Mouse (Mus musculus) embryonic facial prominence, embryonic 14.5 days (tissue): ENCODE results near the gene Gm20388. TPM values are rescaled to one million over a fixed set of nuclear protein-coding genes. Genes with fewer than 3 reads are reported as not detected.

ENCODE experiments used
- ATAC-seq: fragments of 200-750 bp; cut with Nextera tagmentation; 2 replicates; pipeline ENCODE4 v1.8.0; 2017; ENCODE audit warnings: low read depth, moderate number of reproducible peaks, moderate TSS enrichment
- DNase-seq: peaks from one replicate; pipeline ENCODE4 v3.0.0-alpha.2; 2015; ENCODE audit warnings: low spot score
- H3K27ac ChIP-seq: fragments of 300-500 bp; sonication (generic); replicated peaks from 2 replicates; pipeline ENCODE4 v1.5.1; 2014; ENCODE audit warnings: low read depth, mild to moderate bottlenecking, low read length, moderate library complexity
- H3K27me3 ChIP-seq: fragments of 300-500 bp; sonication (generic); replicated peaks from 2 replicates; pipeline ENCODE4 v1.6.1; 2014; ENCODE audit warnings: low read length; ENCODE audit not compliant: control insufficient read depth, insufficient read depth
- H3K36me3 ChIP-seq: fragments of 300-500 bp; sonication (generic); 2 replicates; pipeline ENCODE4 v1.6.1; 2014; ENCODE audit warnings: low read length, mixed read lengths; ENCODE audit not compliant: control insufficient read depth, insufficient read depth
- H3K4me1 ChIP-seq: fragments of 300-500 bp; sonication (generic); 2 replicates; pipeline ENCODE4 v1.6.1; 2014; ENCODE audit warnings: antibody characterized with exemption, low read length; ENCODE audit not compliant: control insufficient read depth, insufficient read depth
- H3K4me2 ChIP-seq: fragments of 300-500 bp; sonication (generic); 2 replicates; pipeline ENCODE4 v1.6.1; 2014; ENCODE audit warnings: low read depth, mild to moderate bottlenecking, low read length, moderate library complexity, mixed read lengths
- H3K4me3 ChIP-seq: fragments of 300-500 bp; sonication (generic); 2 replicates; pipeline ENCODE4 v1.5.1; 2014; ENCODE audit warnings: low read depth, mild to moderate bottlenecking, low read length
- H3K9ac ChIP-seq: fragments of 300-500 bp; sonication (generic); 2 replicates; pipeline ENCODE4 v1.6.1; 2014; ENCODE audit warnings: low read depth, mild to moderate bottlenecking, low read length, moderate library complexity, mixed read lengths
- H3K9me3 ChIP-seq: fragments of 300-500 bp; sonication (generic); 2 replicates; pipeline ENCODE4 v1.6.1; 2016; ENCODE audit warnings: low read length; ENCODE audit not compliant: control insufficient read depth
- WGBS: fragments of 180-500 bp; shearing (Covaris S2); extraction: QIAGEN DNeasy Blood & Tissue Kit; methylation state at CpG from one replicate; pipeline ENCODE4 v1.1.7; 2014; 5-methylcytosine and 5-hydroxymethylcytosine counted together
- polyA plus RNA-seq: library from polyadenylated mRNA; unstranded; fragments of >200 nt; fragmentation: Nextera tagmentation; extraction: Ambion mirVana; gene quantifications from 2 replicates; pipeline ENCODE4 v1.2.1, GENCODE M21; 2014

Gene Gm20388
- polyA plus RNA-seq, 1 experiment from 2014 or later = not detected

DNA sequence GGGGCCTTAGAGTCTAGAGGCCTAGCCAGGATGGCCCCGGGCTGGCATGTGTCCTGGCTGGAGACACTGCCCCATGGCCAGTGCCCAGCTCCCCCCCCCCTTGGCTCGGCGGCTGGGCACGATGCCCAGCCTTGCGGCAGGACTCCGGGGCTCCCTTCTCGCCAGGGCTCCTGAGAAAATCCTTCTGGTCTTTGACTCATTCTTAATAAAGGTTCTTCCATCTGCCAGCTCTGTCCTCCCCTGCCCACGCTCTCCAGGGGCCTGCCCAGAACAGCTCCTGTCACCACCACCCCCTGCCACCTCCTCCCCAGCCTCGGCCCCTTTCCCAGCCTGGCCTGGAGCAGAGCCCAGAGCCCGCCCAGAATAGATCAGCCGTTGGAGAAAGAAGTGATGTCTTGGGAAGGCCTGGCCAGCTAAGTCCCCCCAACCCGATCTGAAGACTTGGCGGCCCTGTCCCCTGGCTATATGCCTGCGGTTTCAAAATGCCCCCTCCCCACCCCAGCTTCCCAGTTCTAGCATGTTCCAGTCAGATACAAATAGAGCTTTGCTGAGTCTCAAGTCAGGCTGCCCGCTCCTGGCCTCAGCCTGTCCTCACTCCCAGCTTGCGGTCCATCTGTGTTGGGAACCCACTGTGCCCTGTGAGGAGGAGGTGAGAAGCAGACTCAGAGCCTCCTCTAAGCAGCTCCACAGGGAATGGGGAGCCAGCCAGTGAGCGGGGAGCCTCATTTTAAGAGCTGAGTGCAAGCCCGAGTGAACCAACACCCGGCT, 472.0 kb downstream of the Gm20388 start:
- H3K27ac ChIP-seq = peak overlapping the region; percentile 62
- WGBS = 49% methylated on average over 12 of the region's 19 CpGs
- no peaks in the 10 kb centered on the region for H3K36me3 ChIP-seq
- H3K4me3 ChIP-seq = no peak overlapping the region
- H3K9me3 ChIP-seq = no peaks in the 10 kb centered on the region
- no peak overlapping the region for H3K4me2 ChIP-seq
- 0 out of 2 replicates have a peak overlapping the region, but pooled peaks have one; percentile 28 for H3K9ac ChIP-seq
- DNase-seq (peak; percentile 86), ATAC-seq (peak; percentile 74)
- peaks cover 41% of the 10 kb centered on the region for H3K4me1 ChIP-seq
- H3K27me3 ChIP-seq = no peaks in the 10 kb centered on the region

DNA sequence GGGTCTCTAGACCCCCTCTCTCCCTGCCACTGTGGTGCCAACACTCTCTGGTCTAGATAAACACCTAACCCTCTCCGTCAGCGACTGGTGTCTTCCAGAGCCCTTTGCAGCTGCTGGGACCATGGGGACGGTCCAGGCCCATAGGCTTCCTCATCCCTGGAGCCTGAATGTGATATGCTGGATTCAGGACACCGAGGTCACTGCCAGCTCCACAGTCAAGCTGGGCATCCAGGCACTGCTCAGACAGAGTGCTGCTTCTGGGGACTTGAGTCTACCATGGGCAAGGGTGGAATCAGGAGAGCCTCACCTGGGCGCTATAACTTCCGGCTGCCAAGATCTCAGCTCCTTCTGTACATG, 472.5 kb downstream of the Gm20388 start:
- ATAC-seq (no peak), DNase-seq (no peak)
- no peaks in the 10 kb centered on the region for H3K36me3 ChIP-seq
- WGBS = 69% methylated on average over 6 of the region's 6 CpGs
- no peak overlapping the region for H3K4me2 ChIP-seq
- no peaks in the 10 kb centered on the region for H3K9me3 ChIP-seq
- H3K4me1 ChIP-seq = peaks cover 35% of the 10 kb centered on the region
- peak overlapping the region; percentile 28; the same call in 1 of the 2 replicates for H3K9ac ChIP-seq
- H3K27ac ChIP-seq = peak overlapping the region; percentile 62
- no peaks in the 10 kb centered on the region for H3K27me3 ChIP-seq
- no peak overlapping the region for H3K4me3 ChIP-seq

DNA sequence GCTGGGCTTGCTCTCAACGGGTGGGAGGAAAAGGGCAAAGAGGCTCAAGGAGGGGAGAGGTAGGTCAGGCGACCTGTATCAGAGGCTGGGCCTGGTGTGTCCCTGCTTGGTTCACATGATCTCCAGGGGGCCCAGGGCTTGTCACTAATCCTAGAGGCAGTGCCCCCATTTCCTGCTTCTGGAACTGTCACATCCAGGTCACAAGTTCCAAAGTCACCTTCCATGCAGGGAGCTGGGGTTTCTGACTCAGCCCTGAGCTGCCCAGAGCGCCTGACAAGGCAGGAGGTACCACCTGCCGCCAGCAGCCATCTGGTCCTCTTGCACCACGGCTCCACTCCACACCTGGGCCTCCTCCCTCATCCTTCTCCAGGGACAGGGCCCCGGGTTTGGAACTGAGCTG, 473.1 kb downstream of the Gm20388 start:
- H3K27ac ChIP-seq = peak overlapping the region; percentile 62
- DNase-seq = no peak
- ATAC-seq = no peak
- 57% methylated on average over 6 of the region's 6 CpGs for WGBS
- H3K4me2 ChIP-seq = no peak overlapping the region
- H3K27me3 ChIP-seq = no peaks in the 10 kb centered on the region
- no peaks in the 10 kb centered on the region for H3K9me3 ChIP-seq
- no peak overlapping the region for H3K4me3 ChIP-seq
- peaks cover 30% of the 10 kb centered on the region for H3K4me1 ChIP-seq
- peak overlapping the region; percentile 28; the same call in 1 of the 2 replicates for H3K9ac ChIP-seq
- no peaks in the 10 kb centered on the region for H3K36me3 ChIP-seq

DNA sequence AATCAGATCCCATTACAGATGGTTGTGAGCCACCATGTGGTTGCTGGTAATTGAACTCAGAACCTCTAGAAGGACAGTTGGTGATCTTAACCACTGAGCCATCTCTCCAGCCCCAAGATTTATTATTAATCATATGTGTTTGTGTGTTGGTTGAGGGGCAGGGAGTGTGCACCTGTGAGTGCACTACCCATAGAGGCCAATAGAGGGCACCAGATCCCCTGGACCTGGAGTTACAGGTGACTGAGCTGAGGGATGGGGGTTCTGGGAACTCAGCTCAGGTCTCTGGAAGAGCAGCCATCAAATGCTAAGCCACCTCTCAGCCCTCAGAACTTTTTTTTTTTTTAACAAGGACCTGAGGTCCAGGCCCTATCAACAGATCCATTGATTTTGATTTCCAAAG, 474.1 kb downstream of the Gm20388 start:
- no peak overlapping the region for H3K9ac ChIP-seq
- ATAC-seq (no peak), DNase-seq (no peak)
- peaks cover 30% of the 10 kb centered on the region for H3K4me1 ChIP-seq
- H3K27me3 ChIP-seq = no peaks in the 10 kb centered on the region
- no peaks in the 10 kb centered on the region for H3K36me3 ChIP-seq
- no peak overlapping the region for H3K4me2 ChIP-seq
- no peak overlapping the region for H3K27ac ChIP-seq
- H3K9me3 ChIP-seq = no peaks in the 10 kb centered on the region
- H3K4me3 ChIP-seq = no peak overlapping the region

DNA sequence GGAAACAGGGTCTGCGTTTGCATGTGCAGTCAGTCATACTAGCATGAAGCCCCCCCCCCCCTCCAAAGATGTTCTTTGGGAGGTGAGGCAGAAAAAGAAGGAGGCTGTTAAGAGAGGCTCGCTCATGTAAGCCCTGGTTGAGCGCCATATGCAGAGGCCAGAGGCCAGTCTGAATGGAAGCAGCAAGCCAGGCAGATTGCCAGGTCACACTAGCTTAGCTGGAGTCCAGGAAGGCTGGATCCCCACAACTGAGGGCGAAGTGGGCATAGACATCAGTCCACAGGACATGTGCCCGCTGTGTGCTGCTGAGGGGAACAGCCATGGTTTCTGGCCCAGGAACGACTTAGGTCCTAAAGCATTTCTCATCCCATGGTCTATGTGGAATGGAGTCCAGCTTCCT, 477.6 kb downstream of the Gm20388 start:
- 89% methylated on average over 6 of the region's 6 CpGs for WGBS
- peaks cover 12% of the 10 kb centered on the region for H3K4me1 ChIP-seq

DNA sequence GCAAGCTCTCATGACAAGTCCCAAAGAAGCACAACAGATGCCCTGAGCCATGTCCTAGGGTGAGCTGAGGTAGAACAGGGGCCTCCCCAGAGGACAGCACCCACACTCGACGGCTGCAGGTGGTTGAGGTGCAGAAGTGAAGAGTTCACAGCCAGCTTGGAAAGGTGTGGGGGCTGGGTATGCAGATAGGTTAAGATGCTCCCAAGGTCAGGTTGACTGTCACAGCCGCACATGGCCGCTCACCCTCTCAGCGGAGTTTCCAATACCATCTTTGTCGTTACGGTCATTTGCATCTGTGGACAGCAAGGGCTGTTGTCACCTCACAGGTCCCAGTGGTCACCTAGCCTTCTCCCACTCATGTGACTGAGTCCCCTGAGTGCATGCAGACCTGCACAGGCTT, 480.0 kb downstream of the Gm20388 start:
- ATAC-seq (no peak), DNase-seq (no peak)
- no peak overlapping the region for H3K27ac ChIP-seq
- no peak overlapping the region for H3K4me2 ChIP-seq
- no peaks in the 10 kb centered on the region for H3K27me3 ChIP-seq
- peaks cover 8% of the 10 kb centered on the region; the same call in 1 of the 2 replicates for H3K4me1 ChIP-seq
- H3K4me3 ChIP-seq = no peak overlapping the region
- H3K9me3 ChIP-seq = no peaks in the 10 kb centered on the region
- no peaks in the 10 kb centered on the region for H3K36me3 ChIP-seq
- 93% methylated on average over 7 of the region's 7 CpGs for WGBS
- H3K9ac ChIP-seq = no peak overlapping the region

More for the DNA sequence above, 477.6 kb downstream of the Gm20388 start:
- Histone ChIP-seq H3K27ac (no peak overlapping the region), H3K9me3 (no peaks in the 10 kb centered on the region), H3K4me2 (no peak overlapping the region), H3K36me3 (no peaks in the 10 kb centered on the region), H3K9ac (no peak overlapping the region), H3K4me3 (no peak overlapping the region), H3K27me3 (no peaks in the 10 kb centered on the region)
- ATAC-seq (no peak), DNase-seq (no peak)

DNA sequence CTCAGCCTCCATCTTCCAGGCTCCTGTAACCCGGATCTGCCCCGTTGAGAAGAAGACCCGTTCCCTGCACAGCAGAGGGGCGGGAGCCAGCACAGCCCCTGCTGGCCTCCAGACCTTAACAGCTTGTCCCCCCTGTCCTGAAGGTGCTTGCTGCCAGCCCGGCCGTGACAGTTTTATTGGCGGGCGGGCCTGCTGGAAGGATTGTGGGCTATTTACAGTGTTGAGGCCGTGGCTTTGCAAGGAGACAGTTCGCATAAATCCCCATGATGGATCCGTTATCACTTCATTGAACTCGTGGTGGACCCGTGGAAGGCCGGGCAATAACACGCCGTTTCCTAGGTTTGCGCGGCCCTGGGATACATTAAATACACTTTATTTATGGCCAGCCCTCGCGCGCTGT, 481.2 kb downstream of the Gm20388 start:
- Histone ChIP-seq H3K9ac (no peak overlapping the region), H3K4me1 (peaks cover 11% of the 10 kb centered on the region; the same call in 1 of the 2 replicates), H3K4me3 (no peak overlapping the region), H3K9me3 (no peaks in the 10 kb centered on the region; the same call in 1 of the 2 replicates), H3K27ac (no peak overlapping the region), H3K4me2 (no peak overlapping the region), H3K27me3 (no peaks in the 10 kb centered on the region), H3K36me3 (no peaks in the 10 kb centered on the region)
- WGBS = 77% methylated on average over 21 of the region's 21 CpGs
- no peak for ATAC-seq
- no peak for DNase-seq

DNA sequence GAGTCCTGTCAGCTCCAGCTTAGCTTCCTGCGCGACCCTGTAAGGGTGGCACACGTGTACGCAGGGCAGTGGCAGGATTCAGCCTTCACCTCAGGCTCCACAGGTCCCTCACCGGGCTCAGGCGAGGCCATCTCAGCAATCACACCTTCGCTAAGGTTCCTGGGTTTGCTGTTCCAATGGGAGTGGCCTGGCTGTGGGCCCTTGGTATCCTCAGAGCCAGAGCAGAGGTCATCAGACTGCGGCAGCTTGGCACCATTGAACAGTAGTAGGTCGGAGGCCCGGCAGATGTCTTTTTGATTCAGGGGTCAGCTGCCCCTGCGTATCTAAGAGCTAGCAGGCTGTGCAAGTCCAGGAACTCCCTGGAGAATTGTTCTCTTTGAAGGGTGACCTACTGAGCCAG, 482.4 kb downstream of the Gm20388 start:
- WGBS = 80% methylated on average over 11 of the region's 11 CpGs
- H3K9me3 ChIP-seq = no peaks in the 10 kb centered on the region; the same call in 1 of the 2 replicates
- no peak overlapping the region for H3K9ac ChIP-seq
- no peaks in the 10 kb centered on the region for H3K36me3 ChIP-seq
- H3K4me2 ChIP-seq = no peak overlapping the region
- no peaks in the 10 kb centered on the region for H3K27me3 ChIP-seq
- no peak overlapping the region for H3K4me3 ChIP-seq
- H3K27ac ChIP-seq = no peak overlapping the region
- peaks cover 23% of the 10 kb centered on the region for H3K4me1 ChIP-seq
- ATAC-seq (no peak), DNase-seq (no peak)

DNA sequence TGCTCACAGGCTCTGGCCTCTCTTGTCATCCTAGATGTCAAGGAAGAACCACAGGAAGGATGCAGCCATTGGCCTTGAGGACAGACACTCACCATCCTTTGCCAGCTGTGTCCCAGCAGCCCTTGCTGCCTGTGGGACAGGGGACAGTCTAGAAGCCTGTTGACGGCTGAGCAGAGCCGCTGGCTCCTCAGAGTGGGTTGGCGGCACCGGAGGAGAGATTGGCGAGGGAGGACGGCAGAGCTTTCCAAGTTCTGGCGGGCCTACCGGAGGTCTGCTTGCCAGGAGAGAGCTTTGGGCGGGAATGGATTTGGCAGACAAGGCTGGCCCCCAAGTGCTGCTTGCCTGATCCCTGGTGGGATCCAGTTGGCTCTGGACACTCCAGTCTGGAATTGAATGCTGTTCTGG, 483.2 kb downstream of the Gm20388 start:
- H3K4me3 ChIP-seq = no peak overlapping the region
- H3K4me1 ChIP-seq = peaks cover 31% of the 10 kb centered on the region
- H3K9me3 ChIP-seq = no peaks in the 10 kb centered on the region; the same call in 1 of the 2 replicates
- no peak for ATAC-seq
- H3K27ac ChIP-seq = no peak overlapping the region
- DNase-seq = no peak
- WGBS = 54% methylated on average over 7 of the region's 9 CpGs
- H3K36me3 ChIP-seq = no peaks in the 10 kb centered on the region
- H3K4me2 ChIP-seq = no peak overlapping the region
- H3K9ac ChIP-seq = no peak overlapping the region
- no peaks in the 10 kb centered on the region for H3K27me3 ChIP-seq
